Mouse (Mus musculus): Measurements from ENCODE around the gene Nat14. TPM values are rescaled to one million over a fixed set of nuclear protein-coding genes. Genes with fewer than 3 reads are reported as not detected.
A peak's percentile ranks its signal among the peaks of the same experiment; 100 is the strongest.
"Not testable (repeated sequence)": the region's sequence is repeated elsewhere in the genome, so short reads cannot be mapped to it uniquely, and the experiment has no call there.

The Nat14 gene
- 4.7 and 5.0 TPM in 2 replicates for polyA plus RNA-seq (2014; fragmentation: Nextera tagmentation; extraction: Ambion mirVana)

DNA sequence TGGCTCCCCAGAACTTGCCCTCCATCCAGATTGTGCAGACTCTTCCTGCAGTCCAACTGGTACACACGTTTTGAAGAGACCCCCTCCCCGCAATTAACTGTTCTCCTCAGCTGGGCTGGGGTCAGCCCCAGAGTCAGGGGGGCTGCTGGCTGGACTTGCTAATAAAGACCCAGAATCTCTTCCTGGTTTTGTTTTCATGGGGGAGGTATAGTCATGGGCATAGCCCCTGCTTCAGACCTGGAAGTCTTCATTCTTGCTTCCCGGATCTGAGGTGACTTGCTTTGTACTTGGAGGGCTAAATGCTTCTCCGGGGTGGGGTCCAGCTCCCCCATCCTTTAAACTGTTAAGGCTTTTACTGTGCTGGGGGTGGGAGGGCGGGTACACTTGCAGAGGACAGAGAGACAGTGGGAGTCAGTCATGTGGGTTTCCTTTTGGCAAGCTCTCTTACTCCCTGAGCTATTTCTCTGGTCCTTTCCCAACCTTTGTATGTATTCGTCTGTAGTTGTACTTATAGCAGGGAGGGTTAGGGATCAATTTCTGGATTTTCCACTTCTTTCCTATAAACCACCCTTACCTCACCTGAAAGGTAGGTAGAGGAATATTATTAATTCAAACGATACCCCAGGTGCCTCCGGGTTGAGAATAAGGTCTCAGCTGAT is at the start of gene Nat14:
TSS of gene Nat14 (plus strand) at position 205 of the 659 bp plus-strand sequence.
- ATAC-seq (replicated peaks; ENCODE audit: insufficient number of reproducible peaks, low FRiP score, low TSS enrichment) = no peak

DNA sequence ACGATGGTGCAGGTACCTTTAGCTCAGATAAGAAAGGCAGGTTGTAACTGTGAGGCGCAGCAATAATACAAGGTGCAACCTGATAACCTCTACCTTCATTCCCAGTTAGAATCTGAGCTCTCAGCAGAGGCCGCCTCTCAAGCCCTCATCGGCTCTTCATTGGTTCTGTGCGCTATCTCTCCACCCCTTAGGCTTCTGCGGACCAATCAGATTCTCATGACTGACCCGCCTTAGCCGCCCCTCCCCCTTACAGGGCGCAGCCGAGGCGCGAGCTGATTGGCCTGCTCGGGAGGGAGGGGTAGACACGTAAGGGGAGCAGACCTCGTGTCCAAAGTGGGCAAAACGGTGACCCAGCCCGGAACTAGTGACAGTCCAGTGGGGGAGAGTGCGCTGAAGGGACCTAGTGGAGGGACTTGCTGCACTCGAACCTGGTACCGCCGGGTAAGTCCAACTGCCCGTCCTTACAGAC is 45.0 kb upstream of the Nat14 start, which contains the start of gene Isoc2a:
TSS of gene Isoc2a (plus strand) at position 401 of the 469 bp plus-strand sequence.
- H3K4me3 ChIP-seq (ENCODE audit: low read depth, low read length) = peak within 1 kb of the TSS; percentile 56
- peaks cover 11% of the 10 kb centered on the region for H3K4me1 ChIP-seq (ENCODE audit: control insufficient read depth, insufficient read depth, low read length)
- H3K27me3 ChIP-seq (ENCODE audit: control insufficient read depth, insufficient read depth, low read length) = no peaks in the 10 kb centered on the region
- H3K36me3 ChIP-seq (ENCODE audit: control insufficient read depth, insufficient read depth, low read length) = no peaks in the 10 kb centered on the region
- H3K9ac ChIP-seq (ENCODE audit: low read depth, low read length) = peak within 1 kb of the TSS; percentile 75
- WGBS (ENCODE audit: insufficient replicate concordance) = under 1% methylated on average over 22 of the region's 22 CpGs
- H3K27ac ChIP-seq (ENCODE audit: low read depth, low read length) = no peak within 1 kb of the TSS
- ATAC-seq (replicated peaks; ENCODE audit: insufficient number of reproducible peaks, low FRiP score, low TSS enrichment) = peak; percentile 99
- H3K9me3 ChIP-seq (replicated peaks; ENCODE audit: control insufficient read depth, low read length) = no peaks in the 10 kb centered on the region
- peak within 1 kb of the TSS; percentile 92 for H3K4me2 ChIP-seq

More for the DNA sequence above, at the start of gene Nat14:
- WGBS (ENCODE audit: insufficient replicate concordance) = 30% methylated on average over 8 of the region's 8 CpGs
- H3K36me3 ChIP-seq (ENCODE audit: control insufficient read depth, insufficient read depth, low read length) = peaks cover 29% of the 10 kb centered on the region
- peak within 1 kb of the TSS; percentile 39 for H3K4me3 ChIP-seq (ENCODE audit: low read depth, low read length)
- peak within 1 kb of the TSS; percentile 76 for H3K4me2 ChIP-seq
- peaks cover 45% of the 10 kb centered on the region for H3K4me1 ChIP-seq (ENCODE audit: control insufficient read depth, insufficient read depth, low read length)
- no peaks in the 10 kb centered on the region for H3K27me3 ChIP-seq (ENCODE audit: control insufficient read depth, insufficient read depth, low read length)
- no peaks in the 10 kb centered on the region for H3K9me3 ChIP-seq (replicated peaks; ENCODE audit: control insufficient read depth, low read length)
- H3K9ac ChIP-seq (ENCODE audit: low read depth, low read length) = peak within 1 kb of the TSS; percentile 47
- peak within 1 kb of the TSS; percentile 77 for H3K27ac ChIP-seq (ENCODE audit: low read depth, low read length)

DNA sequence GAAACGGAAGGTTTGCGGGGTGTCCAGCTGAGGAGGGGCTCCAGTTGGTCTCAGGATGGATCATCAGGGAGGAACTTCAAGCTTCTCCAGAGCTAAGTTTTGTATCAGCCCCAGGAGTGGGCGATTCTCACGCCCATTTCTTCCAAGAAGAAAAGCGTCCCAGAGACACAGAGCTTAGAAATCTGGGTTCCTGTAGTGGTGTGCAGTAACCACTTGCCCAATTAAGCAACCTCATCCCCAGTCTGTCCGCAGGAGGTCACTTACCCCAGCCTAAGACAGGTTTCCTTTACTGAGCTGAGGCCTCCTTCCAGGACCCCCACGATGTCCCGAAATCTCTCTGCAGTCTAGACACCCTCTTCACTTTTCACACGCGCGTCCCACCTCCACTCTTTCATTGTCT is 44.6 kb upstream of the Nat14 start:
- 6% methylated on average over 11 of the region's 11 CpGs for WGBS (ENCODE audit: insufficient replicate concordance)
- H3K9me3 ChIP-seq (replicated peaks; ENCODE audit: control insufficient read depth, low read length) = no peaks in the 10 kb centered on the region
- no peaks in the 10 kb centered on the region for H3K27me3 ChIP-seq (ENCODE audit: control insufficient read depth, insufficient read depth, low read length)
- peak; percentile 10; the same call in 1 of the 2 replicates for ATAC-seq (replicated peaks; ENCODE audit: insufficient number of reproducible peaks, low FRiP score, low TSS enrichment)
- peak overlapping the region; percentile 75 for H3K9ac ChIP-seq (ENCODE audit: low read depth, low read length)
- peak overlapping the region; percentile 92 for H3K4me2 ChIP-seq
- H3K4me3 ChIP-seq (ENCODE audit: low read depth, low read length) = peak overlapping the region; percentile 56
- no peak overlapping the region for H3K27ac ChIP-seq (ENCODE audit: low read depth, low read length)
- peaks cover 11% of the 10 kb centered on the region for H3K4me1 ChIP-seq (ENCODE audit: control insufficient read depth, insufficient read depth, low read length)
- no peaks in the 10 kb centered on the region for H3K36me3 ChIP-seq (ENCODE audit: control insufficient read depth, insufficient read depth, low read length)

DNA sequence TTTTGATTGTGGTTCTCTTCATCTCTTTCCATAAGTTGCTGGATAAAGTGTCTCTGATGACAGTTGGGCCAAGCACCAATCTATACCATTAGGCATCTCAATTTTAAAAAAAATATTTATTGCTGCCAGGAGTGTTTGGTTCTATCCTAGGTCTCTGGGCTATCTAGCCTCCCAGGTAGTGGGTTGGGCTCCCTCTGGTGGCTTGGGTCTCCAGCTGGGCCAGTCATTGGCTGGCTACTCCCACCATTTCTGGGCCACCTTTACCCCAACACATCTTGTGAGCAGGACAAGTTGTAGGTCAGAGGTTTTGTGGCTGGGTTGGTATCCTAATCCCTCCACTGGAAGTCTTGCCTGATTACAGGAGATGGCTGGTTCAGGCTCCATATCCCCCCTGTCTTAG is 43.6 kb upstream of the Nat14 start:
- no peak overlapping the region for H3K4me3 ChIP-seq (ENCODE audit: low read depth, low read length)

DNA sequence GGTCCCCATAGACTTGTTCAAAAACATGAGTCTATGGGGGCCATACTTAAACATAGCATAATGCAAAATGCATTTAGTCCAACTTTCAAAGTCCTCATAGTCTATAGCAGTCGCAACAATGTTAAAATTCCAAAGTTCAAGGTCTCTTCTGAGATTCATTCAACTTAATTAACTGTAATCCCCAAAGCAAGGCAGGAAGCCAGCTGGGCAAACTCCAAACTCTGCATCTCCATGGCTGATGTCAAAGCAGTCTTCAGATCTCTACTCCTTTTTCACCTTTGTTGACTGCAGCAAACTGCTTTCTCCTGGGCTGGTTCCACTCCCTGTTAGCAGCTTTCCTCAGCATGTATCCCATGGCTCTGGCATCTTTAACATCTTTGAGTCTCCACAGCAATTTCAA is 42.8 kb upstream of the Nat14 start:
- not testable (repeated sequence) for H3K36me3 ChIP-seq (ENCODE audit: control insufficient read depth, insufficient read depth, low read length); H3K4me2 ChIP-seq; ATAC-seq (replicated peaks; ENCODE audit: insufficient number of reproducible peaks, low FRiP score, low TSS enrichment); H3K9ac ChIP-seq (ENCODE audit: low read depth, low read length); H3K9me3 ChIP-seq (replicated peaks; ENCODE audit: control insufficient read depth, low read length); H3K27ac ChIP-seq (ENCODE audit: low read depth, low read length); H3K4me3 ChIP-seq (ENCODE audit: low read depth, low read length); H3K27me3 ChIP-seq (ENCODE audit: control insufficient read depth, insufficient read depth, low read length)
- WGBS (ENCODE audit: insufficient replicate concordance) = 90% methylated on average over 1 of the region's 1 CpGs
- peaks cover 11% of the 10 kb centered on the region for H3K4me1 ChIP-seq (ENCODE audit: control insufficient read depth, insufficient read depth, low read length)

More for the DNA sequence above, 43.6 kb upstream of the Nat14 start:
- Histone ChIP-seq H3K4me2 (peak overlapping the region; percentile 92), H3K9ac (ENCODE audit: low read depth, low read length) (no peak overlapping the region), H3K27me3 (ENCODE audit: control insufficient read depth, insufficient read depth, low read length) (no peaks in the 10 kb centered on the region), H3K9me3 (replicated peaks; ENCODE audit: control insufficient read depth, low read length) (no peaks in the 10 kb centered on the region), H3K27ac (ENCODE audit: low read depth, low read length) (no peak overlapping the region), H3K4me1 (ENCODE audit: control insufficient read depth, insufficient read depth, low read length) (peaks cover 11% of the 10 kb centered on the region), H3K36me3 (ENCODE audit: control insufficient read depth, insufficient read depth, low read length) (no peaks in the 10 kb centered on the region)
- no peak for ATAC-seq (replicated peaks; ENCODE audit: insufficient number of reproducible peaks, low FRiP score, low TSS enrichment)

DNA sequence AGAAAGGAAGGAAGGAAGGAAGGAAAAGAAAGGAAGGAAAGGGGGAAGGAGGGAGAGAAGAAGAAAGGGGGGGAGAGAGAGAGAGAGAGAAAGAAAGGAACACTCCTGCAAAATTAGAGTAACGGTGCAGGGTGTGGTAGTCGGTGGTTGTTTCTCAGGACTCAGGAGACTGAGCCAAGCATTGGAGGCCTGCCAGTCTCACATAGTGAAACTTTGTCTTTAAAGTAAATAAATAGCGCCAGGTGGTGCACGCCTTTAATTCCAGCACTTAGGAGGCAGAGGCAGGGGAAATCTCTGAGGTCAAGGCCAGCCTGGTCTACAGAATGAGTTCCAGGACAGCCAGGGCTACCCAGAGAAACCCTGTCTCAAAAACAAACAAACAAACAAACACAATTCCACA is 35.1 kb upstream of the Nat14 start:
- Histone ChIP-seq H3K9ac (ENCODE audit: low read depth, low read length) (no peak overlapping the region), H3K27me3 (ENCODE audit: control insufficient read depth, insufficient read depth, low read length) (no peaks in the 10 kb centered on the region), H3K27ac (ENCODE audit: low read depth, low read length) (no peak overlapping the region), H3K36me3 (ENCODE audit: control insufficient read depth, insufficient read depth, low read length) (no peaks in the 10 kb centered on the region), H3K9me3 (replicated peaks; ENCODE audit: control insufficient read depth, low read length) (no peaks in the 10 kb centered on the region), H3K4me1 (ENCODE audit: control insufficient read depth, insufficient read depth, low read length) (no peaks in the 10 kb centered on the region), H3K4me3 (ENCODE audit: low read depth, low read length) (no peak overlapping the region), H3K4me2 (no peak overlapping the region)
- 76% methylated on average over 4 of the region's 4 CpGs for WGBS (ENCODE audit: insufficient replicate concordance)
- no peak for ATAC-seq (replicated peaks; ENCODE audit: insufficient number of reproducible peaks, low FRiP score, low TSS enrichment)

DNA sequence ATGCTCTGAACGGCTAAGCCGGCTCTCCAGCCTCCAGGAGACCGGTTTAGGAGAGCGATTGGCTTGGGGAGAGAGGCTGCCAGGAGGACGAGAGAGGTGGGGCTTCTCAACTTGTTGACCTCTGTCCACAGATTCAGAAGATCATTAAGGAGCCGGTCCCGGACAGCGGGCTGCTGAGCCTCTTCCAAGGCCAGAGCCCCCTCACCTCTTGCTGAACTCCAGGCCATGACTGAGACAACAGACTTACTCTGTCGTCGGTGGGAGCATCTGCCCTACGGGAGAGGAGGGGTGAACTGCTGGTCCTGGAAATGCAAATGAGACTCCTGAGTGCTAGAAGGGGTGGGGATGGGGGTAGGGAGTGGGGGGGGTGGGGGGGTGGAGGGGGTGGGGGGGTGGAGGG is 26.6 kb upstream of the Nat14 start:
- ATAC-seq (replicated peaks; ENCODE audit: insufficient number of reproducible peaks, low FRiP score, low TSS enrichment) = no peak
- Histone ChIP-seq H3K27me3 (ENCODE audit: control insufficient read depth, insufficient read depth, low read length) (no peaks in the 10 kb centered on the region), H3K4me3 (ENCODE audit: low read depth, low read length) (no peak overlapping the region), H3K9ac (ENCODE audit: low read depth, low read length) (no peak overlapping the region), H3K27ac (ENCODE audit: low read depth, low read length) (no peak overlapping the region), H3K4me2 (no peak overlapping the region), H3K4me1 (ENCODE audit: control insufficient read depth, insufficient read depth, low read length) (peaks cover 9% of the 10 kb centered on the region), H3K36me3 (ENCODE audit: control insufficient read depth, insufficient read depth, low read length) (no peaks in the 10 kb centered on the region), H3K9me3 (replicated peaks; ENCODE audit: control insufficient read depth, low read length) (no peaks in the 10 kb centered on the region)
- 54% methylated on average over 11 of the region's 11 CpGs for WGBS (ENCODE audit: insufficient replicate concordance)

DNA sequence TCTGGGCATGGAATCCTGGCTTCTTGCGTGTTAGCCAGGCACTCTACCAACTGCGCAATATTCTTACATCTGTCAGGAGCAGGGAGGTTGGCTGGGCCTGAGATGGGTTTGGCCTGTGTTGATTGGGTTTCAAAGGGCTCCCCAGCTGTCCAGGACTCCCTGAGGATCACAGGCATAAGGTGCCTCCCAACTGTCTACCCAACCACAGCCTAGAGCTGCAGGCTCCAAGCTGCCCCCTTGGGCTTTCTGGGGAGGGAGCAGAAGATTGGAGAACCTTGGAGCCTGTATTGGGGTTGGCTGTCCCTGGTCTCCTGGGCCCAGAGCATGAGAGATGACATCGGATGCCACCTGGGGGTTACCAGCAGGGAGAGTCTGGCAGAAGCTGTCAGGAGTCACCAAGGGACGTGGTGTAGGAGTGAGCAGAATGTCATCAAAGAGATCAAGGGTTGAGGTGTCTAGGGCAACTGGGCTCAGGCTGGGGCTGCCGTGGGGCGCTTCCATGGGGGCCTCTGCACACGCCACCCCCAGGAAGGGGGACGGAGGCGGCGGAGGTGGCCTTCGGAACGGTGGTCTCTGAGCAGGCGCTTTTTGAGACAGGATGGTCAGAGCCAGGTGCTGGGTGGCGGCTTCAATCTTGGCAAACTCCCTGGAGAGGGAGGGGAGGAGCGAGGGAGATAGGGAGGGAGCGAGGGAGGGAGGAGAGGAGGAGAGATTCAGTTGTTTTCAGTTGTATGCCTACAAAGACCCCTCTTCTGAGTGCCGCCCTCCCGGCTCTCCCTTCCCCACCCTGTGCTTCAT is 22.8 kb upstream of the Nat14 start:
- Histone ChIP-seq H3K27ac (ENCODE audit: low read depth, low read length) (no peak overlapping the region), H3K4me3 (ENCODE audit: low read depth, low read length) (peak overlapping the region; percentile 42), H3K9me3 (replicated peaks; ENCODE audit: control insufficient read depth, low read length) (no peaks in the 10 kb centered on the region), H3K4me2 (peak overlapping the region; percentile 72), H3K9ac (ENCODE audit: low read depth, low read length) (peak overlapping the region; percentile 63), H3K27me3 (ENCODE audit: control insufficient read depth, insufficient read depth, low read length) (no peaks in the 10 kb centered on the region), H3K4me1 (ENCODE audit: control insufficient read depth, insufficient read depth, low read length) (peaks cover 9% of the 10 kb centered on the region), H3K36me3 (ENCODE audit: control insufficient read depth, insufficient read depth, low read length) (no peaks in the 10 kb centered on the region)
- 17% methylated on average over 17 of the region's 18 CpGs for WGBS (ENCODE audit: insufficient replicate concordance)
- no peak; the same call in 1 of the 2 replicates for ATAC-seq (replicated peaks; ENCODE audit: insufficient number of reproducible peaks, low FRiP score, low TSS enrichment)
